Mouse (Mus musculus) layer of hippocampus, postnatal 14 days (tissue): Measurements from ENCODE around the gene 3110009E18Rik. TPM values are rescaled to one million over a fixed set of nuclear protein-coding genes. Genes with fewer than 3 reads are reported as not detected.

Source experiments
- DNase-seq, 2 experiments: peaks; one replicate each; pipeline ENCODE4 v3.0.0; 2021 to 2022; ENCODE audit warnings: low spot score in 2 of 2, mixed read lengths in 1 of 2
- total RNA-seq, 2 experiments: library from RNA; stranded (reverse); gene quantifications; 2 replicates each; pipeline ENCODE4 v1.2.3; 2021

Gene 3110009E18Rik
- total RNA-seq, 2 experiments from 2014 or later: 7.3 to 8.6 TPM

DNA sequence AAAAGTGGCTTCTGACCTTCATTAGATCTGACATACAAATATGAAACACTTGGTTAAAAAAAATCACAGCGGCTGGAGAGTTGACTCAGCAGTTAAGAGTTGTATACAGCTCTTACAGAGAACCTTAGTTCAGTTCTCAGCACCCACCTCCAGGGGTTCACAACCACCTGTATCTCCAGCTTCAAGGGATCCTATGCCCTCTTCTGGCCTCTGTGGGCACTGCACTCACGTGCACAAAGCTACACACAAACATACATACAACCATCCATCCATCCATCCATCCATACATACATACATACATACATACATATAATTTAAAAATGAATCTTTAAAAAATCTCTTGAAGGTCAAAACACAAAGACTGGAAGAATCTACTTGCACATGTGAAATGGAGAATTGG, 69.3 kb downstream of the 3110009E18Rik start:
- DNase-seq: no peak

- no peak for DNase-seq
Observed at GRCm38 (mm10) chr1:120190946-120191345, 70.0 kb downstream of the 3110009E18Rik start.

GRCm38 (mm10) chr1:120192321-120192720, 71.3 kb downstream of the 3110009E18Rik start:
- DNase-seq: no peak

DNA sequence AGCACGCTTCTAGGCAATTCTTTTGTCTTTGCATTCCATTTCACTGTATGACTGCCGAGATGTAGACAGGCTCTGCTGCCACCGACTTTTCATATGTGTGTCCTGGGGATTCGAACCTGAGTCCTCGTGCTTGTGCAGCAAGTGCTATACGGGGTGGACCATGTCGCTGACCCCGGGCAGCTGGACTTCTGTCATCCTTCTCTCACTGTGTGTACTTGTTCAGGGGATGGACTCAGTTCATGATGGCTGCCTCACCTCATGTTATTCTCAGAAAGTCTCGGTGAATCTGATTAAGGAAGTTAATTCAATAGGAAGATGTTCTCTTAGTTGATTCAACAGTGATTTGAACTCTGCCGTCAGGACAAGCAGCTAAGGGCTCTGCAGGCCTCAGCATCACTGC, 72.6 kb downstream of the 3110009E18Rik start:
- no peak for DNase-seq

DNA sequence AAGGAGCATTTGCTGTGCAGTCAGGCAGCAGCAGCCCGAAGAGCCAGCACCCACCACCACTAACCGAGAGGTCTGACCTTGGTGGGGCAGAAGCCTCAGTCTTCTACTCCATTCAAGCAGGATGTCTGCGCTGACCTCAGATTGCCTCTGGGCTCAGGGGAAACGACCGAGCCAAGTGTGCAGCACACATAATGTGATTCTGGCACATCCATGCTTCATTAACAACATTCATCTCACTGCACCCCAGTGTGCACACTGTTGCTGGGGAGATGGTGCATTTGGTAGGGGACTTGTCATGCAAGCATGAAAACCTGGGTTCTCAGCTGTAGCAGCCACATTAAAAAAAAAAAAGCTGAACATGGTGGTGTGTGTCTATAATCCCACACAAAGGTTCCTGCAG, 75.0 kb downstream of the 3110009E18Rik start:
- DNase-seq: no peak

DNA sequence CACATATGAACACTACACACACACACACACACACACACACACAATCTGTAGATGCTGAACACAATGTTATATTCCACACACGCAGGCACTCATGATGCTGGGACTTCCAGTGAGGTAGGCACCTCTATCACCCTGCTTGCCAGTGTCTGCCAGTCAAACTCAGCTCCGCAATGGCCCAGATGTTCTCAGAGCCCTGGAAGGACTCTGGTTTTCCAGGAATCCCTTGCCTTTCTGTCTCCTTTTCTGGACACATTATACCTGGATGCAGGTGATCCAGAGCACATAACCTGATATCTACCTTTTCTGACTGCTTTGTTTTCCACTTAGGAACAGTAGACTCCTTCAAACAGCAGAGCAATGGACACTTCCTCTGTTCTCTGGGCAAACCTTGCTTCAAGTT, 75.7 kb downstream of the 3110009E18Rik start:
- DNase-seq: no peak

- peak; percentile 79 to 81 for DNase-seq
Observed at GRCm38 (mm10) chr1:120197189-120197588, 76.2 kb downstream of the 3110009E18Rik start.

DNA sequence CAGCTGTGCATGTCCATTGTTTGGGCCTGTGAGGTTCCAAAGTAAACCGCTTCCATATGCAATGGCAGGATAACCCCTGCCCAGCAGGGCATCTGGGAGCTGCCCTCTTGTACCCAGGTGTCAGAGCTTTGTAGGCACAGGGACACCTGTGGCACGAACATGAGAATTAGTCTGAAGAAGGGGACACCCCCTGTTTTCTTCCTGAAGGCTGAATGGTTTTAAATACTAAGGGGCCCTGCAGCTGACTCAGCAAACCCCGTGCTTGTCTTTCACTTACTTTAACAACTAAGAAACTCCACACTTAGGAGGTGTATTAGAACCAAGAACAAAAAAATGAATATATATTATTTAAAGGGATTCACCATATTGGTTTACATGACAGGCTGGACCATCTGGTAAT, 77.2 kb downstream of the 3110009E18Rik start:
- DNase-seq: no peak

- DNase-seq: no peak
Observed at GRCm38 (mm10) chr1:120198942-120199341, 78.0 kb downstream of the 3110009E18Rik start.

- no peak for DNase-seq
Observed at GRCm38 (mm10) chr1:120202542-120202941, 81.6 kb downstream of the 3110009E18Rik start.

DNA sequence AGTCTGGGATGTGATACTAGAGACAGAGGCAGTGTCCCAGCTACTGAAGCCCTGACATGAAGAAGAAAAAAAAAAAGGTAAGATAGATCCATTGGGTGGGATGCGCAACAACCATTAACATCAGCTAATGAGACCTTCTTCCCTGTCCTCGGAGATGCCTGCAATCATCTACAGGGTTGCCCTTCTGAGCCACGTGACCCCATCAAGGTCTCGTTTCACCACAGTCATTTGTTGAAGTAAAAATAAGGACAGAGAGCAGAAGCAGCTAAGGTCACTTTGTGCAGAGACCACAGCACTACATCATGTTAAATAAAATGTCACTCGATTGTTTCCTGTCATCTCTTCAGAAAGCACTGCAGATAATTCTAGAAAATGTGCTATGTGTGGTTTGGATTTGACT, 82.8 kb downstream of the 3110009E18Rik start:
- no peak for DNase-seq

GRCm38 (mm10) chr1:120204834-120205233, 83.8 kb downstream of the 3110009E18Rik start:
- no peak for DNase-seq

DNA sequence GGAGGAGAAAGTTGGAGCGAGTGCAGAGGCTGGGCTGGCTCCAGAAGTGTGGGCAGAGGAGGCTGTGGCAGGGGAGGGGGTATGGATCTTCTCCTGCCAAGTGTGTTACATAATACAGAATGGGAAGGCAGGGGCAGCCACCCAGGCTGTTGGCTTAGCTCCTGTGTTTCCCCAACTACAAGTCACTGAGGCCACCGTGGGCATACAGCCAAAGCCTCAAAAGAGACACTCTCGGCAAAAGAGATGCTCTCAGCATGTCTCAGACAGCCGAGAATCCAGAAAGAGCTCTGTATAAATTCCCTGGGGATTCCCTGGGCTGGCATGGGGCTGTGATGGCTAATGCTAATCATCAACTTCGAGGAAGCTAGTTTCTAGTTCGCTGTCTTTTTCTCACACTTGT, 86.6 kb downstream of the 3110009E18Rik start:
- peak; percentile 40 to 61 for DNase-seq

- no peak for DNase-seq
Observed at GRCm38 (mm10) chr1:120208502-120209230, 87.7 kb downstream of the 3110009E18Rik start.

- DNase-seq: no peak
Observed at GRCm38 (mm10) chr1:120220841-120221240, 99.9 kb downstream of the 3110009E18Rik start.

GRCm38 (mm10) chr1:120221285-120221684, 100.3 kb downstream of the 3110009E18Rik start:
- no peak for DNase-seq

DNA sequence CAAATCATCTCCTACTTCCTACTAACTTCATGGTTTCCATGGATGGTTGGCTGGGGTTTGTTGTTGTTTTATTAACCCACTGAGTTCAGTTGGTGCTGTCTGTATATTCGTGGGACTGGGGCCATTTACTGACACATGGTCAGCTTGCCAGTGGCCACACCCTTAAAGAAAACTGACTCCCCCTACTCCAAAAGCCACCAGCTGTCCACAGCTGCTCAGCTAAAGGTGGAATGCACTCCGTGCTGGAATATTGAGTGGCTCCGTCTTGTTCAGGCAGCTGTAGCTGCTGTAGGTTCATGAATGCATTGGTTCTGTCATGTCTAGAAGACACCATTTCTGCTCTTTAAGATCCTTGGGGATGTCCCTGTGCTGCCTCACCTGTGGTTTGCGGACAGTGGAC, 102.6 kb downstream of the 3110009E18Rik start:
- no peak for DNase-seq

DNA sequence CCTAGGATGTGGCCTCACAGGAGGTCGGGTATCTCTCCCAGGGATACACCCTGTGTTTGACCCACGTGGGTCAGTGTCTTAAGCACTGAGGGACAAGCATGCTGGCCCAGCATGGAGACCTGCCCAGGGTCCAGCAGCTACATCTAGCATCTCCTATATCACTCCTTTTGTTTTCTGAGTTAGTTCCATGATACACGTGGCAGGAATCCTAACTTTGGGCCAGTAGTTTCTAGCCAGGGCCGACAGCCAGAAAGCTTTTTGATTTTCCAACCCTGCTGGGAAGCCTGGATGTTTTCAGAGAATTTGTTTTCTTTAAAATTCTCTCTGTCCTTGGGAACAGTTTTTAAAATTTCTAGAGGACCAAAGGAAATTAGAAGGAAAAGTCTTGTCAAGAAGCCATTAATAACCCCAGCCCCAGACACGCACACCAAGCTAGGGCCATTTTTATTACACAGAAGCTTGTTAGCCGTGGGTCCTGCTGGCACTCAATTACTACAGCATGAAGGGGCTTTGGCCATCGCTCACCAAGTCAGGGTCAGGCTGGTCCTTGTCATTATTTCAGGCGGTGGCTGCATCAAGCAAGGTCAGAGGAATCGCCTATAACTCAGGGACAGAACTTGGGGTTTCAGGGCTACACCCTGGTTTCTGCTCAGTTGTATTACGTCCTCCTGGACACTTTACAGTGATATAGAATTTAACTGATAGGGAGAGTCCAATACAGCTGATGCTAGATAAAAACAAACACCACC, 108.9 kb downstream of the 3110009E18Rik start:
- no peak for DNase-seq

GRCm38 (mm10) chr1:120231334-120231733, 110.3 kb downstream of the 3110009E18Rik start:
- peak; percentile 26 to 46 for DNase-seq

DNA sequence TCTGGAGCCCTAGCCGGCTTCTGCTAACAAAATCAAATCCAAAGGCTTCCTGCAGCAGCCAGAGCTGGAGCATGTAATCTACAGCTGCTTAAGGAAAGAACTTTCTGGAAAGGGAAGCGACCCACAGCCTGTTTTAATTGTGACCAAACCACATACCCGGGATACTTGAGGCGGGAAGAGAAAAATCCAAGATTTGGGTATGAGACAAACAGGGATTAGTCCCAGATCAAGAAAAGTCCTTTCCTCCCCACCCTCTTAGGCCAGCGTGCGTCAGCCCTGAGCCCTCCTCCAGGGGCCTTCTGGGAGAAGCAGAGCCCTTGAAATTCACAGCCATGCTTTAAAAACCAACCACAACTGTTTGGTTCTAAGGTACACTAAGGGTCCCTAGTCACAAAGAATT, 111.2 kb downstream of the 3110009E18Rik start:
- no peak for DNase-seq

GRCm38 (mm10) chr1:120235631-120236215, 114.7 kb downstream of the 3110009E18Rik start:
- no peak for DNase-seq

GRCm38 (mm10) chr1:120236424-120236823, 115.4 kb downstream of the 3110009E18Rik start:
- DNase-seq: no peak
